Mouse (Mus musculus): Measurements from ENCODE around the gene Zmiz1. TPM values are rescaled to one million over a fixed set of nuclear protein-coding genes. Genes with fewer than 3 reads are reported as not detected.
A peak's percentile ranks its signal among the peaks of the same experiment; 100 is the strongest.

Zmiz1 gene
- total and polyA plus RNA-seq, 2 experiments from 2014 or later, result 38.0 to 75.6 TPM

- WGBS, result 59% methylated on average over 8 of the region's 8 CpGs
- Histone ChIP-seq H3K4me2 (ENCODE audit: low read depth) (no peak overlapping the region), H3K36me3 (ENCODE audit: insufficient read depth) (no peaks in the 10 kb centered on the region), H3K9ac (no peak overlapping the region), H3K27ac (ENCODE audit: low read depth, low read length) (no peak overlapping the region; the same call in 1 of the 2 replicates), H3K4me1 (ENCODE audit: insufficient read depth) (no peaks in the 10 kb centered on the region), H3K4me3 (ENCODE audit: low read depth, low read length) (no peak overlapping the region), H3K27me3 (ENCODE audit: insufficient read depth, low read length) (no peaks in the 10 kb centered on the region), H3K9me3 (ENCODE audit: low read length) (no peaks in the 10 kb centered on the region)
- no peak for TF ChIP-seq CTCF (IDR thresholded peaks at IDR 0.05; ENCODE audit: low read depth)
- no peak; the same call in 1 of the 2 replicates for ATAC-seq
- no peak for DNase-seq
Observed at GRCm38 (mm10) chr14:25564577-25564976, 105.6 kb downstream of the Zmiz1 start.

DNA sequence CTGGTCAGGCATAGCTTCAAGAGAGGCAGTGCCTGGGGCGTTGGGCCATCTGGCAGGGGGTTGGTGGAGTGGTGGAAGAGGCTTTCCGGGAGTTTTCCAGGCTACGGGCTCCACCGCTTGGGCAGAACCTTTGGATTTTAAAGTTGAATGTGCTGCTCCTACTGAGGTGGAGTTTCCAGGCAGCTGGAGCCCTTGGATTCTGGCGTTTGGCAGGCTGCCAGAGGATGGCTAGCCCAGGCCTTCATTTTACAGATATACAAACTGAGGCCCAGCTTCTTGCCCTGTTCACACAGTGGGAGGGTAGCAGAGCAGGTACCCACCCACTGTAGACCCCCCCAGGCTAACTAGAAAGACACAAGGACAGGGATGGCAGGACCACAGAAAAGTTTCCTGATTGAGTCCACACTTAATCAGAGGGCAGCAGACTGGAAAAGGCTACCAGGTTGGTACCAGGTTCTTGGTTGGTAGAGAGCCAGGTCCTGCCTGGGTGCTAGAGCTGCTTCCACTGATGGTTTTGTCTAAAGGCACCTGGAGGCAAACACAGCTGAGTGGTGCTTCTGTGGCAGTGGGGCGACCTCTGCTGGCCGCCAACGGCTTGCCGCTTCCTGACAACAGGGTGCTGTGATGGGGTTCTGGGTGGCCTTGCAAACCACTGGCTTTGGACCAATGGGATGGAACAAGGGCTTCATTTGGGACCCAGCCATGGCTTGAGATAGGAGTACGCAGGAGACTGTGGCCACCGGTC is 106.5 kb downstream of the Zmiz1 start:
- DNase-seq (peak; percentile 88), ATAC-seq (peak; percentile 90)
- H3K27me3 ChIP-seq (ENCODE audit: insufficient read depth, low read length), result no peaks in the 10 kb centered on the region
- H3K4me2 ChIP-seq (ENCODE audit: low read depth), result no peak overlapping the region
- H3K9ac ChIP-seq, result no peak overlapping the region
- H3K9me3 ChIP-seq (ENCODE audit: low read length), result no peaks in the 10 kb centered on the region
- no peaks in the 10 kb centered on the region for H3K36me3 ChIP-seq (ENCODE audit: insufficient read depth)
- H3K27ac ChIP-seq (ENCODE audit: low read depth, low read length), result peak overlapping the region; percentile 40; the same call in 1 of the 2 replicates
- 11% methylated on average over 11 of the region's 11 CpGs for WGBS
- no peaks in the 10 kb centered on the region for H3K4me1 ChIP-seq (ENCODE audit: insufficient read depth)
- peak; percentile 98 for TF ChIP-seq CTCF (IDR thresholded peaks at IDR 0.05; ENCODE audit: low read depth)
- H3K4me3 ChIP-seq (ENCODE audit: low read depth, low read length), result no peak overlapping the region

- peak; percentile 69 for TF ChIP-seq CTCF (IDR thresholded peaks at IDR 0.05; ENCODE audit: low read depth)
Observed at GRCm38 (mm10) chr14:25567245-25567644, 108.3 kb downstream of the Zmiz1 start.

GRCm38 (mm10) chr14:25567837-25568236 is 108.9 kb downstream of the Zmiz1 start:
- DNase-seq (no peak), ATAC-seq (no peak)
- WGBS, result 94% methylated on average over 2 of the region's 2 CpGs
- no peak for TF ChIP-seq CTCF (IDR thresholded peaks at IDR 0.05; ENCODE audit: low read depth)
- Histone ChIP-seq H3K9ac (no peak overlapping the region), H3K4me3 (ENCODE audit: low read depth, low read length) (no peak overlapping the region), H3K9me3 (ENCODE audit: low read length) (no peaks in the 10 kb centered on the region), H3K4me2 (ENCODE audit: low read depth) (no peak overlapping the region), H3K27me3 (ENCODE audit: insufficient read depth, low read length) (no peaks in the 10 kb centered on the region), H3K4me1 (ENCODE audit: insufficient read depth) (no peaks in the 10 kb centered on the region), H3K36me3 (ENCODE audit: insufficient read depth) (peaks cover 4% of the 10 kb centered on the region; the same call in 1 of the 2 replicates), H3K27ac (ENCODE audit: low read depth, low read length) (no peak overlapping the region)

More at GRCm38 (mm10) chr14:25567245-25567644, 108.3 kb downstream of the Zmiz1 start:
- H3K27me3 ChIP-seq (ENCODE audit: insufficient read depth, low read length), result no peaks in the 10 kb centered on the region
- H3K27ac ChIP-seq (ENCODE audit: low read depth, low read length), result no peak overlapping the region
- ATAC-seq, result no peak
- H3K9me3 ChIP-seq (ENCODE audit: low read length), result no peaks in the 10 kb centered on the region
- H3K9ac ChIP-seq, result no peak overlapping the region
- WGBS, result 62% methylated on average over 3 of the region's 3 CpGs
- no peaks in the 10 kb centered on the region for H3K4me1 ChIP-seq (ENCODE audit: insufficient read depth)
- no peak overlapping the region for H3K4me3 ChIP-seq (ENCODE audit: low read depth, low read length)
- H3K36me3 ChIP-seq (ENCODE audit: insufficient read depth), result no peaks in the 10 kb centered on the region; the same call in 1 of the 2 replicates
- H3K4me2 ChIP-seq (ENCODE audit: low read depth), result no peak overlapping the region
- peak; percentile 59 for DNase-seq

DNA sequence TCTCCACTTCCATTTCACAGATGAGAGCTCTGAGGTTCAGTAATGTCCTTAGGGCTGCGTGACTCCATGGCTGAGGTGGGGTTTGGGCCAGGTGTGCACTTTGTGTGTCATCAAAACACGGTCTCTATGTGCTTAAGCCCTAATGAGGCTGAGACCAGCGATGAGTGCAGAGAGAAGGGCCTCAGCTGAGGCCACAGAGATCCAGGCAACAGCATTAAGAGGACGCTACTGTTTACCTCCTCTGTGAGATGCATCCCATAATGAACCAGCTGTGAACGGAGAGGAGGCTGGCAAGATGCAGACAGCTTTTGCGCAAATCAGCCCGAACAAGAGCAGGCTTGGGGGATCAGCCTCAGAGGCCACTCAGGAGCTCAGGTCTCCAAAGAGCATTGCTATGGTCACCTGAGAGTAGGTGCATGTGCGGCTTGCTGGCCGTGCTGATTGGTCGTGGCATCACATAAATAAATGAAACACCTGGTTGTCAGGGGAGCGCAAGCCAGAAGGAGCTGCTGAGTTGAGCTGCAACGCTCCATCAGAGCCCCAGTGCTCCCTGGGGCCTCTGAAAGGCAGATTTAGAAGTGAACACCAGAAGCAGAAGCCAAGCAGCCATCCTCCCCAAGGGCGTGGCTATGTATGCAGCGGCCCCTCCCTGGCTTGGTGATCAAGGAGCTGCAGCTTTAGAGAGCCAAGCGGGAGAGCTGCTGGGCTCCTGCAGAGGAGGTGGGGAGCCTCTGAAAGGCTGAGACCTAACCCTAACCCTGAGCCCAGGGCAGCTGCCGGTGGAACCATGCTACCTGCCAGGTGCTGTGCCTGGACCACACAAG is 115.3 kb downstream of the Zmiz1 start:
- Histone ChIP-seq H3K27ac (ENCODE audit: low read depth, low read length) (no peak overlapping the region), H3K9ac (no peak overlapping the region), H3K9me3 (ENCODE audit: low read length) (no peaks in the 10 kb centered on the region), H3K4me1 (ENCODE audit: insufficient read depth) (no peaks in the 10 kb centered on the region), H3K27me3 (ENCODE audit: insufficient read depth, low read length) (no peaks in the 10 kb centered on the region), H3K4me2 (ENCODE audit: low read depth) (no peak overlapping the region), H3K4me3 (ENCODE audit: low read depth, low read length) (no peak overlapping the region), H3K36me3 (ENCODE audit: insufficient read depth) (peaks cover 19% of the 10 kb centered on the region)
- TF ChIP-seq CTCF (IDR thresholded peaks at IDR 0.05; ENCODE audit: low read depth), result no peak
- DNase-seq (no peak), ATAC-seq (peak; percentile 38; the same call in 1 of the 2 replicates)
- WGBS, result 49% methylated on average over 16 of the region's 16 CpGs

GRCm38 (mm10) chr14:25576642-25577041 is 117.7 kb downstream of the Zmiz1 start:
- no peak for ATAC-seq
- no peak overlapping the region for H3K27ac ChIP-seq (ENCODE audit: low read depth, low read length)
- no peak for TF ChIP-seq CTCF (IDR thresholded peaks at IDR 0.05; ENCODE audit: low read depth)
- H3K4me3 ChIP-seq (ENCODE audit: low read depth, low read length), result no peak overlapping the region
- WGBS, result 89% methylated on average over 3 of the region's 3 CpGs
- H3K4me1 ChIP-seq (ENCODE audit: insufficient read depth), result no peaks in the 10 kb centered on the region
- H3K27me3 ChIP-seq (ENCODE audit: insufficient read depth, low read length), result no peaks in the 10 kb centered on the region
- H3K4me2 ChIP-seq (ENCODE audit: low read depth), result no peak overlapping the region
- no peak overlapping the region for H3K9ac ChIP-seq
- no peak for DNase-seq
- H3K9me3 ChIP-seq (ENCODE audit: low read length), result no peaks in the 10 kb centered on the region
- H3K36me3 ChIP-seq (ENCODE audit: insufficient read depth), result peaks cover 20% of the 10 kb centered on the region

DNA sequence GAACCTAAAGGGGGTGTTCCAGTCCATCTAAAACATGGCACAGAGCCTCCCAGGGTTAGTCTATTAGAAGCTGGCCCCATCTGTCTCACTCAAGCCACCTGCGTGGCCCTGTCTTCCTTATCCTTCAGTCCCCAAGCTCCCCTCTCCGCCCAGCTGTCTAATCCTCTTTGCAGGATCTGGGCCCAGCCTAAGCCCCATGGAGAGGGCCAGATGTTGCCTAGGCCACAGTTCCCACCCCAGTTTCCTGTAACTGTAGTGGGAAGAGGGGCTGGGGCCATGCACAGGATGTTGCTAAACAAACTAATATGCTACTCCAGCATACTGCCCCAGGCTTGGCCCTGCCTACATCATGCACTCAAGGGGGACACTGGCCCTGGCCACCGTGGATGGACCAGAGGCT is 118.4 kb downstream of the Zmiz1 start:
- no peaks in the 10 kb centered on the region for H3K27me3 ChIP-seq (ENCODE audit: insufficient read depth, low read length)

More for the DNA sequence above, 118.4 kb downstream of the Zmiz1 start:
- Histone ChIP-seq H3K4me2 (ENCODE audit: low read depth) (no peak overlapping the region), H3K4me1 (ENCODE audit: insufficient read depth) (no peaks in the 10 kb centered on the region), H3K9ac (no peak overlapping the region), H3K4me3 (ENCODE audit: low read depth, low read length) (no peak overlapping the region), H3K27ac (ENCODE audit: low read depth, low read length) (no peak overlapping the region), H3K9me3 (ENCODE audit: low read length) (no peaks in the 10 kb centered on the region), H3K36me3 (ENCODE audit: insufficient read depth) (peaks cover 20% of the 10 kb centered on the region)
- no peak for DNase-seq
- WGBS, result 45% methylated on average over 3 of the region's 3 CpGs
- no peak for TF ChIP-seq CTCF (IDR thresholded peaks at IDR 0.05; ENCODE audit: low read depth)
- no peak; the same call in 1 of the 2 replicates for ATAC-seq
